Mouse (Mus musculus): ENCODE data around the gene Hmx2. TPM values are rescaled to one million over a fixed set of nuclear protein-coding genes. Genes with fewer than 3 reads are reported as not detected.

Hmx2 gene
- total RNA-seq, 2 experiments from 2014 or later = not detected

- no peak for DNase-seq (ENCODE audit: low spot score in 2 of 2)
Measured at GRCm38 (mm10) chr7:131556116-131556515, 7.5 kb downstream of the Hmx2 start.

GRCm38 (mm10) chr7:131556541-131557271 is 8.1 kb downstream of the Hmx2 start:
- no peak for DNase-seq (ENCODE audit: low spot score in 2 of 2)

- DNase-seq (ENCODE audit: low spot score in 2 of 2) = no peak
Measured at GRCm38 (mm10) chr7:131557751-131558150, 9.2 kb downstream of the Hmx2 start.

GRCm38 (mm10) chr7:131559986-131560696 is 11.6 kb downstream of the Hmx2 start, which contains the start of gene Bub3:
TSS of gene Bub3 (plus strand) at chr7:131560222.
- peak; percentile 78 to 83 for DNase-seq (ENCODE audit: low spot score in 2 of 2)

- no peak for DNase-seq (ENCODE audit: low spot score in 2 of 2)
Measured at GRCm38 (mm10) chr7:131560697-131561042, 12.1 kb downstream of the Hmx2 start.

GRCm38 (mm10) chr7:131575246-131575645 is 26.7 kb downstream of the Hmx2 start:
- no peak for DNase-seq (ENCODE audit: low spot score in 2 of 2)

- DNase-seq (ENCODE audit: low spot score in 2 of 2) = no peak
Measured at GRCm38 (mm10) chr7:131582178-131582577, 33.6 kb downstream of the Hmx2 start.

GRCm38 (mm10) chr7:131585551-131585950 is 37.0 kb downstream of the Hmx2 start:
- no peak for DNase-seq (ENCODE audit: low spot score in 2 of 2)

- no peak for DNase-seq (ENCODE audit: low spot score in 2 of 2)
Measured at GRCm38 (mm10) chr7:131597779-131598482, 49.4 kb downstream of the Hmx2 start.

GRCm38 (mm10) chr7:131598483-131598824 is 49.9 kb downstream of the Hmx2 start:
- peak in 1 of 2 experiments; percentile 26 for DNase-seq (ENCODE audit: low spot score in 2 of 2)

- DNase-seq (ENCODE audit: low spot score in 2 of 2) = no peak
Measured at GRCm38 (mm10) chr7:131602106-131602505, 53.5 kb downstream of the Hmx2 start.

GRCm38 (mm10) chr7:131603186-131603585 is 54.6 kb downstream of the Hmx2 start:
- DNase-seq (ENCODE audit: low spot score in 2 of 2) = no peak

- DNase-seq (ENCODE audit: low spot score in 2 of 2) = no peak
Measured at GRCm38 (mm10) chr7:131604946-131605345, 56.4 kb downstream of the Hmx2 start.

- no peak for DNase-seq (ENCODE audit: low spot score in 2 of 2)
Measured at GRCm38 (mm10) chr7:131605481-131605880, 56.9 kb downstream of the Hmx2 start.

Other genes with a start within 250 kb of the Hmx2 start
- gene Cuzd1, start 226.5 kb upstream of the Hmx2 start, total RNA-seq (2021) = not detected
- gene Fam24b, start 219.3 kb upstream of the Hmx2 start, total RNA-seq (2021) = not detected
- gene Fam24a, start 214.9 kb upstream of the Hmx2 start, total RNA-seq (2021) = not detected
- gene 2310057M21Rik, start 186.0 kb upstream of the Hmx2 start, total RNA-seq (2021) = 10 to 100 TPM; 11.2 to 17.2 TPM
- 10 to 100 TPM; 16.4 to 24.9 TPM for gene Pstk, start 177.6 kb upstream of the Hmx2 start, total RNA-seq (2021)
- gene Ikzf5, start 138.3 kb upstream of the Hmx2 start, total RNA-seq (2021) = 10 to 100 TPM; 25.2 to 38.1 TPM
- gene Acadsb, start 138.2 kb upstream of the Hmx2 start, total RNA-seq (2021) = 100 to 1,000 TPM; 188 to 685 TPM
- gene Hmx3, start 5.9 kb upstream of the Hmx2 start, total RNA-seq (2021) = not detected
- gene Bub3, start 11.4 kb downstream of the Hmx2 start, total RNA-seq (2021) = 10 to 100 TPM; 57.0 to 69.0 TPM